Mouse (Mus musculus) bone marrow, adult 2 months (tissue): ENCODE data around the gene Dennd1a.

Experiments used
- CTCF ChIP-seq: fragments of 200-500 bp; IDR thresholded peaks from 2 replicates; pipeline ENCODE4 v1.5.1; 2011; ENCODE audit warnings: low read length, control low read depth; ENCODE audit not compliant: control insufficient read depth, insufficient read depth
- POLR2A ChIP-seq: fragments of 200-500 bp; IDR thresholded peaks from 2 replicates; pipeline ENCODE4 v1.6.1; 2011; ENCODE audit warnings: low read depth, mild to moderate bottlenecking, control low read depth, low read length, borderline replicate concordance; ENCODE audit not compliant: control insufficient read depth

DNA sequence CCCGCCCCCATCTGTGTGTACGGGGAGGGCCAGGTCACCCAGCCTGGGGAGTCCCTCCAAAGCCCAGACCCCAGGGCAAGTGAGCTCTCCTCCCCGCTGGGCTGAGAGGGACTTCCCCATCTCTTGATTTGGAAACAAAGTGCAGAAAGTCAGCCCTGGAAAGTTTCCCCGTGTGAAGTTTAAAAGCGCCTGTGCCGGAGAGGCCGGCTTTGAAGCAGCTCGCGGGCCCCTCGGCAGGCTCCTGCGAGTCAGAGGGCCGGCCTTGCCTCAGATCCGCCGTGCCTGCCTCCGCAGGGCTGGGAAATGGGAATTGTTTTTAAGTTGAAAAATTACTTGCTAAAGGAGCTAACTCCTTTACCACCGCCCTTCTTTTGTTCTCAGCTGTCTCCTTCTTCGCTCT, 49.4 kb upstream of the Dennd1a start:
- TF ChIP-seq POLR2A (no peak), CTCF (no peak)
